Mouse (Mus musculus): ENCODE measurements around the gene Xdh.

Gene Xdh

GRCm38 (mm10) chr17:73941816-73942215 lies 8.2 kb downstream of the Xdh start:
- WGBS: 59% methylated on average over 3 of the region's 3 CpGs

- 43% methylated on average over 7 of the region's 7 CpGs for WGBS
These were observed 12.9 kb downstream of the Xdh start for GRCm38 (mm10) chr17:73937073-73937472.

GRCm38 (mm10) chr17:73935163-73935562 lies 14.8 kb downstream of the Xdh start:
- WGBS: 67% methylated on average over 4 of the region's 4 CpGs

- WGBS: 78% methylated on average over 4 of the region's 4 CpGs
These were observed 15.7 kb downstream of the Xdh start for GRCm38 (mm10) chr17:73934281-73934680.

- WGBS: 87% methylated on average over 4 of the region's 4 CpGs
These were observed 16.4 kb downstream of the Xdh start for GRCm38 (mm10) chr17:73933616-73934015.

- WGBS: 86% methylated on average over 4 of the region's 4 CpGs
These were observed 17.4 kb downstream of the Xdh start for GRCm38 (mm10) chr17:73932497-73933059.

- WGBS: 56% methylated on average over 8 of the region's 8 CpGs
These were observed 30.5 kb downstream of the Xdh start for GRCm38 (mm10) chr17:73919520-73919919.

GRCm38 (mm10) chr17:73918944-73919381 lies 31.0 kb downstream of the Xdh start:
- WGBS: 67% methylated on average over 7 of the region's 7 CpGs

GRCm38 (mm10) chr17:73918138-73918537 lies 31.9 kb downstream of the Xdh start:
- 91% methylated on average over 3 of the region's 3 CpGs for WGBS

- WGBS: 83% methylated on average over 5 of the region's 5 CpGs
These were observed 32.3 kb downstream of the Xdh start for GRCm38 (mm10) chr17:73917713-73918112.

GRCm38 (mm10) chr17:73914730-73915129 lies 35.3 kb downstream of the Xdh start:
- WGBS: 43% methylated on average over 4 of the region's 4 CpGs

GRCm38 (mm10) chr17:73906076-73906475 lies 43.9 kb downstream of the Xdh start:
- 89% methylated on average over 8 of the region's 8 CpGs for WGBS

GRCm38 (mm10) chr17:73905043-73905750 lies 44.8 kb downstream of the Xdh start:
- WGBS: 82% methylated on average over 7 of the region's 7 CpGs

- WGBS: 93% methylated on average over 1 of the region's 1 CpGs
These were observed 46.9 kb downstream of the Xdh start for GRCm38 (mm10) chr17:73903121-73903520.

GRCm38 (mm10) chr17:73902234-73902636 lies 47.8 kb downstream of the Xdh start:
- WGBS: 81% methylated on average over 5 of the region's 5 CpGs

GRCm38 (mm10) chr17:73894399-73894798 lies 55.6 kb downstream of the Xdh start:
- 91% methylated on average over 5 of the region's 5 CpGs for WGBS

GRCm38 (mm10) chr17:73893822-73894221 lies 56.2 kb downstream of the Xdh start:
- WGBS: 59% methylated on average over 4 of the region's 4 CpGs

GRCm38 (mm10) chr17:73893207-73893606 lies 56.8 kb downstream of the Xdh start:
- WGBS: 60% methylated on average over 10 of the region's 10 CpGs

- 74% methylated on average over 1 of the region's 1 CpGs for WGBS
These were observed 58.4 kb downstream of the Xdh start for GRCm38 (mm10) chr17:73891590-73891989.

- 80% methylated on average over 25 of the region's 25 CpGs for WGBS
These were observed 63.8 kb downstream of the Xdh start for GRCm38 (mm10) chr17:73886071-73886785.

- 73% methylated on average over 12 of the region's 12 CpGs for WGBS
These were observed 66.7 kb downstream of the Xdh start for GRCm38 (mm10) chr17:73883332-73883731.

GRCm38 (mm10) chr17:73882194-73882593 lies 67.8 kb downstream of the Xdh start:
- WGBS: 10% methylated on average over 9 of the region's 9 CpGs

GRCm38 (mm10) chr17:73881295-73881694 lies 68.7 kb downstream of the Xdh start:
- 55% methylated on average over 6 of the region's 6 CpGs for WGBS

All from cerebral cortex, adult 2 months (tissue).